Comparison of ENCODE assay signal across 8 mouse cellular contexts in the genomic region with DNA sequence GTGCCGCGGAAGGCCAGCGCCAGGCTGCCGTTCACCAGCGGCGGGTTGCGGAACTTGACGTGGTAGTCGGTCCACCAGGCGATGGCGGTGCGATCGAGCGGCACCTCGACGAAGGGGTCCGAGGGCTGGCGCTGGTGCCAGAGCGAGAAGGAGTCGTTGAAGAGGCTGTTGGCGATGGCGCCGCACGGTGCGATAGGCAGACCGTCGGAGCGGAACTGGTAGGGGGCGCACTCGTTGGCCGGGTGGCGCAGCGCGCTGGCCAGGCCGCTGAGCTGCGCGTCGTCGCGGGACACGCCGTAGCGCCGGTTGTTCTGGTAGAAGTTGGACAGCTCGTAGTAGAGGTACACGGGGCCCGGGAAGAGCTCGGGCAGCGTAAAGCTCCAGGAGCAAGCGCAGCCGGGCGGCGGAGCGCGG. TPM values are rescaled to one million over a fixed set of nuclear protein-coding genes. Genes with fewer than 3 reads are reported as not detected.
DNase-seq lines count a peak whose midpoint lies in the region; ATAC-seq lines count a peak whose summit lies in the region.

No protein-coding gene starts in this region.

- H3K27me3 ChIP-seq in forebrain, embryonic 15.5 days = peaks cover 78% of the 10 kb centered on the region
- peaks cover 52% of the 10 kb centered on the region for H3K27me3 ChIP-seq in hindbrain, embryonic 11.5 days (ENCODE audit: control insufficient read depth, insufficient read depth, low read length)
- H3K27me3 ChIP-seq in limb, embryonic 12.5 days = peaks cover 69% of the 10 kb centered on the region
- peaks cover 62% of the 10 kb centered on the region for H3K27me3 ChIP-seq in midbrain, embryonic 11.5 days (ENCODE audit: control insufficient read depth, insufficient read depth, low read length)

- H3K9ac ChIP-seq in forebrain, embryonic 15.5 days (replicated peaks) = no peak overlapping the region
- peak overlapping the region; percentile 37; the same call in 1 of the 2 replicates for H3K9ac ChIP-seq in hindbrain, embryonic 11.5 days (ENCODE audit: low read depth, low read length)
- H3K9ac ChIP-seq in limb, embryonic 12.5 days (replicated peaks) = peak overlapping the region; percentile 74
- H3K9ac ChIP-seq in midbrain, embryonic 11.5 days (ENCODE audit: low read length) = 0 out of 2 replicates have a peak overlapping the region, but pooled peaks have one; percentile 16

- H3K4me2 ChIP-seq in forebrain, embryonic 15.5 days (replicated peaks) = peak overlapping the region; percentile 53
- H3K4me2 ChIP-seq in hindbrain, embryonic 11.5 days (replicated peaks; ENCODE audit: low read depth, low read length) = peak overlapping the region; percentile 53
- H3K4me2 ChIP-seq in limb, embryonic 12.5 days = peak overlapping the region; percentile 72
- H3K4me2 ChIP-seq in midbrain, embryonic 11.5 days = peak overlapping the region; percentile 51

- ATAC-seq in forebrain, embryonic 15.5 days (replicated peaks) = peak; percentile 71
- ATAC-seq in hindbrain, embryonic 11.5 days (ENCODE audit: low FRiP score) = peak; percentile 51; the same call in 1 of the 2 replicates
- ATAC-seq in limb, embryonic 12.5 days (ENCODE audit: insufficient number of reproducible peaks, insufficient read depth, low FRiP score, low TSS enrichment, low read depth) = no peak
- ATAC-seq in midbrain, embryonic 11.5 days (ENCODE audit: low FRiP score) = peak; percentile 68; the same call in 1 of the 2 replicates

- DNase-seq in right cerebral cortex, postnatal 4 days = peak; percentile 38
- no peak for DNase-seq in right cerebral cortex, adult 18-20 months
- peak; percentile 76 for DNase-seq in hindbrain, embryonic 11.5 days (ENCODE audit: low spot score)
- DNase-seq in midbrain, embryonic 11.5 days (ENCODE audit: low spot score, missing footprints) = peak; percentile 98
- peak; percentile 52 to 54 for DNase-seq in thymus, postnatal 36 days
- no peak for DNase-seq in left cerebral cortex, postnatal 36 days (ENCODE audit: low spot score in 2 of 2)

- WGBS in forebrain, embryonic 15.5 days = 1% methylated on average over 55 of the region's 55 CpGs
- WGBS in hindbrain, embryonic 11.5 days = 2% methylated on average over 49 of the region's 55 CpGs
- WGBS in limb, embryonic 12.5 days = 1% methylated on average over 55 of the region's 55 CpGs
- 1% methylated on average over 52 of the region's 55 CpGs for WGBS in midbrain, embryonic 11.5 days

- no peaks in the 10 kb centered on the region for H3K9me3 ChIP-seq in forebrain, embryonic 15.5 days
- H3K9me3 ChIP-seq in hindbrain, embryonic 11.5 days (ENCODE audit: control insufficient read depth, low read length) = no peaks in the 10 kb centered on the region
- H3K9me3 ChIP-seq in limb, embryonic 12.5 days = no peaks in the 10 kb centered on the region
- no peaks in the 10 kb centered on the region for H3K9me3 ChIP-seq in midbrain, embryonic 11.5 days (ENCODE audit: control insufficient read depth, low read length)

- peaks cover 13% of the 10 kb centered on the region for H3K4me1 ChIP-seq in forebrain, embryonic 15.5 days
- peaks cover 4% of the 10 kb centered on the region; the same call in 1 of the 2 replicates for H3K4me1 ChIP-seq in hindbrain, embryonic 11.5 days (replicated peaks; ENCODE audit: control insufficient read depth, insufficient read depth, low read length)
- peaks cover 65% of the 10 kb centered on the region for H3K4me1 ChIP-seq in limb, embryonic 12.5 days (replicated peaks)
- H3K4me1 ChIP-seq in midbrain, embryonic 11.5 days (ENCODE audit: control insufficient read depth, insufficient read depth, low read length) = peaks cover 13% of the 10 kb centered on the region

- H3K27ac ChIP-seq in forebrain, embryonic 15.5 days (replicated peaks) = no peak overlapping the region
- no peak overlapping the region for H3K27ac ChIP-seq in hindbrain, embryonic 11.5 days (ENCODE audit: low read depth, low read length)
- H3K27ac ChIP-seq in limb, embryonic 12.5 days = peak overlapping the region; percentile 85
- no peak overlapping the region for H3K27ac ChIP-seq in midbrain, embryonic 11.5 days (ENCODE audit: low read depth, low read length)

- no peaks in the 10 kb centered on the region for H3K36me3 ChIP-seq in forebrain, embryonic 15.5 days
- no peaks in the 10 kb centered on the region for H3K36me3 ChIP-seq in hindbrain, embryonic 11.5 days (ENCODE audit: control insufficient read depth, insufficient read depth, low read length)
- no peaks in the 10 kb centered on the region for H3K36me3 ChIP-seq in limb, embryonic 12.5 days
- no peaks in the 10 kb centered on the region for H3K36me3 ChIP-seq in midbrain, embryonic 11.5 days (ENCODE audit: control insufficient read depth, insufficient read depth, low read length)

- H3K4me3 ChIP-seq in forebrain, embryonic 15.5 days = peak overlapping the region; percentile 40
- peak overlapping the region; percentile 38 for H3K4me3 ChIP-seq in hindbrain, embryonic 11.5 days (ENCODE audit: low read depth, low read length)
- peak overlapping the region; percentile 53 for H3K4me3 ChIP-seq in limb, embryonic 12.5 days (replicated peaks)
- H3K4me3 ChIP-seq in midbrain, embryonic 11.5 days (ENCODE audit: low read depth, low read length) = peak overlapping the region; percentile 35

- intact Hi-C loops in left cerebral cortex, postnatal 36 days (cut with DNase I) = no loop called here

RNA-seq across cellular contexts. Expression of a gene that starts 0.5 kb away (rescaled TPM):
- polyA plus RNA-seq in forebrain, embryonic 15.5 days (2015; fragmentation: Nextera tagmentation; extraction: Ambion mirVana) = 0.19 and 0.22 TPM in 2 replicates
- 3.1 and 3.3 TPM in 2 replicates for polyA plus RNA-seq in hindbrain, embryonic 11.5 days (2014; fragmentation: Nextera tagmentation; extraction: Ambion mirVana)
- 21.4 and 27.9 TPM in 2 replicates for polyA plus RNA-seq in limb, embryonic 12.5 days (2016; fragmentation: Nextera tagmentation; extraction: Ambion mirVana)
- 0.92 and 1.8 TPM in 2 replicates for polyA plus RNA-seq in midbrain, embryonic 11.5 days (2014; fragmentation: Nextera tagmentation; extraction: Ambion mirVana)
- total RNA-seq in left cerebral cortex, postnatal 36 days (2021) = under 1 TPM in 1 of 2 experiments, not detected in 1; 0.12 TPM

RNA-seq across cellular contexts. Expression of a gene that starts 38.9 kb away (rescaled TPM):
- 4.9 and 6.6 TPM in 2 replicates for polyA plus RNA-seq in forebrain, embryonic 15.5 days (2015; fragmentation: Nextera tagmentation; extraction: Ambion mirVana)
- polyA plus RNA-seq in hindbrain, embryonic 11.5 days (2014; fragmentation: Nextera tagmentation; extraction: Ambion mirVana) = 9.1 and 10.5 TPM in 2 replicates
- polyA plus RNA-seq in limb, embryonic 12.5 days (2016; fragmentation: Nextera tagmentation; extraction: Ambion mirVana) = 10.3 and 11.2 TPM in 2 replicates
- 6.1 and 6.6 TPM in 2 replicates for polyA plus RNA-seq in midbrain, embryonic 11.5 days (2014; fragmentation: Nextera tagmentation; extraction: Ambion mirVana)
- 1 to 10 TPM; 4.6 to 6.0 TPM for total RNA-seq in left cerebral cortex, postnatal 36 days (2021)

Comparison
In these comparisons a context has a peak if more than half of its experiments do, and no peak if none do; other contexts are left out.
1. DNase-seq: peak in right cerebral cortex, postnatal 4 days (single experiment), hindbrain, embryonic 11.5 days (single experiment), midbrain, embryonic 11.5 days (single experiment) and thymus, postnatal 36 days (2 of 2); none in right cerebral cortex, adult 18-20 months (single experiment) and left cerebral cortex, postnatal 36 days (0 of 2).
2. Peak in every context shown above with its lines, with median percentiles within 50 percentile points of each other: H3K4me2 ChIP-seq and H3K4me3 ChIP-seq.